Mouse (Mus musculus): ENCODE measurements around the gene Anks1.

Anks1 gene

DNA sequence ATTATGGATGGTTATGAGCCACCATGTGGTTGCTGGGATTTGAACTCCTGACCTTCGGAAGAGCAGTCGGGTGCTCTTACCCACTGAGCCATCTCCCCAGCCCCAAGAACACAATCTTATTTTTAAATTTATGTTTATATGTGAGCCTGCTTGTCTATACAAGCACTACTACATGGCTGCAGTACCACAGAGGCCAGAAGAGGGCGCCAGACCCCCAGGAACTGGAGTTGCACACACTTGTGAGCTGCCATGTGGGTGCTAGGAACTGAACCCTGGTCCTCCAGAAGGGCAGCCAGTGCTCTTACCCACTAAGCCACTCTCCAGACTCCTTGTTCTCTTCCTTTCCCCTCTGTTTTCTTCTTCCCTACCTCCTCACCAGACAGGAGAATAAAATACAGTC is 184.7 kb downstream of the Anks1 start:
- no peak for DNase-seq (ENCODE audit: low read depth, low spot score)

DNA sequence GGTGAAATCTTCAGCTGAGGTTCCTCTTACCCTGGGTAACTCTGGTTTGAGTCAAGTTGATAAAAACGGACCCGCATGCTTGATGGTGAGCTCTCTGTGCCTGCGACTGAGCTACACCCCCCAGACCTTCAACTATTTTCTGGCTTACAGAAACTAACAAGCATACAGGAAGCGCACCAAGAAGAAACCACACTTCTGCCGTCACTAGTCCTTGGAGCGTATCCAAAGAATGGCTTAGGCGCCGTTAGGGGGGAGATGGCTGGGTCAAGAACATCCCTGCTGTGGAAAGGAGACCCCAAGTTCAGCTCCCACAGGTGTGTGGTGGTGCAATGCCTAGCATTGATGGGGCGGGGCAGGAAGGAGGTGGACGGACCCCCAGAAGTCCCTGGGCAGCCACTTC is 187.3 kb downstream of the Anks1 start:
- no peak for DNase-seq (ENCODE audit: low read depth, low spot score)

DNA sequence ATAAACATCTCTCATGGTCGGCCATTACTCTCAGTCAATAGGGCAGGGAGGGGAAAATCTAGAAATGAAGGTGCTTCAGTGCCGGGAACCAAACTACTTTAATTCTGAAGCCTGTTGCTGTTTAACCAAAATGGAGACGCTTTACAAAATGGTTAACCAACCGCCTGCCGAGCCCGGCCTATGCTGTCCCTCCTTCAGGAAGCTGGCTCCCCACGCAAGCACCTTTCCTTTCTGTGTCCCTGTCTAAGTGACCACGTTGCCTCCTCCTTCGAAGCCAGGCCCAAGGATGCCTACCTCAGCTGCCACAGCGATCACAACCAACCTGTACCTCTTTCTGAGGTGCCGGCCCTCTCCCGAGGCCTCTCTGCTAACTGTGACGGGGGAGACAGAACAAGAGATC is 188.2 kb downstream of the Anks1 start:
- DNase-seq (ENCODE audit: low read depth, low spot score), result no peak

DNA sequence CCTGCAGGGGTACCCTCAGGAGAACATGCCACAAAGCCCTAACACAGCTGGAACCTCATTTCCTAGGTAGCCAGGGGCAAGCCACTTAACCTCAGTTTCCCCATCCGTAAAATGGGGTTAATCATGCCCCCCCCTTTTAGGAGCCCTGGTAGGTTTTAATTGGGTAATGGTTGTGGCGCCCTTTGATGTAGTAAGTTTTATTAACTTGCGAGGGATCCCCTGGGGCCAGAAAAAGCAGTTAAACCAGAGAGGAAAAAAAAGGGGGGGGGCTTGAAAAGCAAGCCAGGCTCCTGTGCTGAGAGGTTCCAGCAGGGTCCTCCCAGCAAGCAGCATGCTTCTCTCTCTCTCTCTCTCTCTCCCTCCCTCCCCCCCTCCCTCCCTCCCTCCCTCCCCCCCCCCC is 190.0 kb downstream of the Anks1 start:
- no peak for DNase-seq (ENCODE audit: low read depth, low spot score)

DNA sequence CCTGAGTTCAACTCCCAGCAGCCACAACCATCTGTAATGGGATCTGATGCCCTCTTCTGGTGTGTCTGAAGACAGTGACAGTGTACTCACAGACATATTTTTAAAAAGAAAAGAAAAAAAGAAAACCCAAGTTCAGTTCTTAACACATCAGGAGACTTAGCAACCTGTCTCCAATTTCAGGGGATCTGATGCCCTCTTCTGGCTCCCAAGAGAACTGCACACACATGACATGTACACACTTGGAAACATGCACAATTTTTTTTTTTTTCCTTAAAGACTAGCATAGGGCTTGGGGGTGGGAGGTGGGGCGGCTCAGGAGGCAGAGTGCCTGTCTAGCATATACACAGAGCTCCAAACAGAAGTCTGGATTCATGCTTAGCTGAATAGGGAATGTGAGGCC is 191.6 kb downstream of the Anks1 start:
- DNase-seq (ENCODE audit: low read depth, low spot score), result no peak

DNA sequence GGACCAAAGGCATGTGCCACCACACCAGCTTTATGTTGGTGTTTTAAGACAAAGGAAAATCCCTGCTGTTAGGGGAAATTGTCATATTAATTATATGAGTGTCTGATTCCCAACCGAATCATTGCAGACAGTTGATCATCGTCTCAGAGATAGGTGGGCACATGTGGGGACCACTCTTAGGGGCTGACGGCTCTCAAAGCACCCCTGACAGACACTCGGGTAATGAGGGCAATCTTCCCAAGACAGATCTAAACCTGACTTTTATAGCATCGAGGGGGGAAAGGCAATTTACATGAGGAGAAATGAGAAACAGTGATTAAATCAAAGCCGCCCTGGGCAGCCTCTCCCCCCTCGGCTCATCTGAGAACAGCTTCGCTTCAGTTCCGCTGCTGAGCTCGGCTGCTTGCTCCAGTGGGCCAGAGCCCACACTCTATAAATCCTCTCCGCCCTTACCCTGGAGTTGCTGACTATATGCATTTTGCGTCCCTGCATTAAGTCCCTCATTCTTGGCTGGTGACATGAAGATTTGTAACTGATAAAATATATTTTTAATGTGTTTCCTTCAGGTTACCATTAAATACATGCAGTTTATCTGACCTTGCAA is 192.3 kb downstream of the Anks1 start:
- no peak for DNase-seq (ENCODE audit: low read depth, low spot score)

DNA sequence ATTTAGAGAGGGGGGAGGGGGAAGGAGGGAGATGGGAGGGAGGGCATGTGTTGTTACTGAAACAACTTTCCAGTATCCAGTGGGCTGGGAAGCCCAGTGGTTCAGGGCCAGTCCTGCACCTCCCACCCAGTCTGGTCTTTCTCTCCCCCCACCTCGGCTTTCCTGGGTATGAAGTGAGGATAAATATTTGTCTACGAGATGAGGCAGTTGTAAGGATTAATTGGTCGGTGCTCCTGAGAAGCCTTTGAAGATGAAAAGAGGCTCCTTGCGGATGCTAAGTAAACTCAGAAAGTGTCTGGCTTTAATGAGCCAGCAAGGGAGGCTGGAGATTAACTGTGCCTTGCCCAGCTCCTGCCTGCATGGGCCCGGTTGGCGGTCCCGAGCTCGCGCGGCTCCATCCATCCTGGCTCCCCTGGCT is 192.8 kb downstream of the Anks1 start:
- DNase-seq (ENCODE audit: low read depth, low spot score), result no peak

DNA sequence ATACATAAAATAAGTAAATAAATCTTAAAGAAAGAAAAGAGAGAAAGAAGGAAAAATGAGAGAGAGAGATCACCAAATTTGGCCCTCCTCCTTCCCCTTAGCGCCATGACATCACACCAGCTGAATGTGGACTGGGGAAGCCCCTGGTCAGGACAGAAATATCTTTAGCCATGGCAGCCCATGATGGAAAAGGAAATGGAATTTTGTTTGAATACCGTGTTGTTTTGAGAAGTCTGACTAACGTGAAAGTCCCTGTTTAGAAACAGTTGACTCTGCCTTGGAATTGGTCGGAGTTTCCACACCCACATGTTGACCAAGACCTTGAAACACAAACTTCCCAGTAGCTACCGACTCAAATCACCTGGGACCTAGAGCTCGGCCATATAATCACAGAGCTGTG is 195.3 kb downstream of the Anks1 start:
- no peak for DNase-seq (ENCODE audit: low read depth, low spot score)

DNA sequence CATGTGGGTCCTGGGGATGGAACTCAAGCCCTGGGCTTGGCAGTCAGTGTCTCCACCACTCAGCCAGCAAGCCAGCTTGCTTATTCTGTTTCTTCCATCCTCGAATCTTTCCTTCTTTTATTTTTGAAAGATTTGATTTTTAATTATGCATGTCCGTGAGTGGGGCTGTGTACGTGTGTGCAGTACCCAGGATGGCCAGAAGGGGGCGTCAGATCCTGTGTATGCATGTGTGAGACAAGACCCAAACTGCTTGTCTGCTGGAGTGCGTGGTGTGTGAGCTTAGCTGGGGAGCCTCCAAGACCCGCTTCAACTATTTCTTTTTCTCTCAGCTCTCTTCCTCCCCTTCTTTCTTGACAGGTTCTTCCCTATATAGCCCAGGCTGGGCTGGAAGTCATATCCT is 197.2 kb downstream of the Anks1 start:
- DNase-seq (ENCODE audit: low read depth, low spot score), result no peak

DNA sequence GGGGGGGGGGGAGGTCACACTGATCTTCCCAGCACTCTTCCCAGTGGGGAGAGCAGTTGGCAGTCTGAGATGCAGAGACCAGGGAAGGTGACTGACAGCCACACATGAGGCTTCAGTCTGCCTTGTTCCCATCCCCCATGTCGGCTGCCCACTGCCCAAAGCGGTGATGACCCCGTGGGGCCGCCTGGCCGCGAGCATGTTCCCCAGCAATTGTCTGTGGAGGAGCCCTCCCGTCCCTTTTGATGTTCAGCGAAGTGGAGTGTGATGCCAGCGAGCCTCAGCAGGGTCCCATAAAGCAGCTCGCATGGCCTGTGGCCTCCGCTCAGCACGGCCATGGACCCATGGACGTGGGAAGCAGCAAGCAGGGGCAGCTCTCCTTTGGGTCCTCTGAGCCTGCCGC is 198.2 kb downstream of the Anks1 start:
- DNase-seq (ENCODE audit: low read depth, low spot score), result no peak

DNA sequence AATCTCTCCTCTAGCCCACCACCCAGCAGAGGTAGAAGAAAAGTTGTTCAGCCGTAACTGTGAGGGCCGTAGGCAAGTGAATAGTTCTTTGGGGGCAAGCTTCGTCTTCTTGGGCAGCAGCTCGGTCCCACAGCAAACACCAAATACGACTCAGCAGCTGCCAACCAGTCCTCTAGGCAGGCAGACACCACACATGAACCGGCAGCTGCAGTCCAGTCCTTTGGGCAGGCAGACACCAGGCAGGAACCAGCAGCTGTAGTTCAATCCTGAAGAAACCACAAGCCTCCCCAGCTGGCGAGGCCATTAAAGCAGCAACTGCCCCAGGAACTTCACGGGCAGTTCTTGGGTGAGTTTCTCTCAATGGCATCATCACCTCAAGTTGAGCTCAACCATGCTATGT is 203.2 kb downstream of the Anks1 start:
- DNase-seq (ENCODE audit: low read depth, low spot score), result no peak
